Mouse (Mus musculus) kidney, adult 8-10 months (tissue): ENCODE results near the gene Tm6sf1.
A peak's percentile ranks its signal among the peaks of the same experiment; 100 is the strongest.
"Not testable (repeated sequence)": the region's sequence is repeated elsewhere in the genome, so short reads cannot be mapped to it uniquely, and the experiment has no call there.

Experiments
- DNase-seq, 2 experiments: peaks; one replicate each; pipeline ENCODE4 v3.0.0; 2022

The Tm6sf1 gene

DNA sequence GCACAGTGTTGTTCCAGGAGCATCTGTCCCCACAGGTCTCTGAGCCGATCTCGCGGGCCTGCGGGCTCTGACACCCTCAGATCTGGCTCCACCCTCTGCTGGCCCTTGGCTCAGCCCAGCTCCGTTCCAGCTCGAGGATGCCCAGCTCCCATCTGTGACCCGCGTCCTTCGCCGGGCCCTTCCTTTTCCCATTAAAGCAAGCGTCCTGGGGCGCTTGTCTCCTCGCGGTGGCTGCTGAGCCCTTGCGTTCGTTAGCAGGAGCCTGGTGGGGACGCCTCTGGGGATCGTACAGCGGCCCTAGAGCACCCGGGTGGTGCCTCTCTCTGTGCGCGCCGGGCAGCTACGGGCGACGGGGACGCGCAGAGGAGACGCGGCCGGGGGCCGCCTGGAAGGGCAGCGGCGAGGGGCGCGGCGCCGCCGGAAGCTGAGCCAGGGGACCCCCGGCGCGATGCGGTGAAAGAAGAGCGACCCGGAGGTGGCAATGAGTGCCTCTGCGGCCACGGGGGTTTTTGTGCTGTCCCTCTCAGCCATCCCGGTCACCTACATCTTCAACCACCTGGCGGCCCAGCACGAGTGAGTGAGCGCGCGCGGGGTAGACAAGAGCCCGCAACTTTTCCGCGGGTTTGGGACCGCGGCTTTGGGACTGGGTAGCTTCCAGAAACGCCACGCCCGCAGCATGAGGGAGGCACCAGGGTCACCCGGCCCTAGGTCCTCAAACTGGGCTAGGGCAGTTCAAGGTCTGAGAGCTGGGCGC, at the start of gene Tm6sf1:
Gene Tm6sf1 (plus strand): TSS at position 34 of the 754 bp plus-strand sequence.
- no peak for DNase-seq

- no peak for DNase-seq
Measured at GRCm38 (mm10) chr7:81824906-81825305, 33.9 kb upstream of the Tm6sf1 start.

DNA sequence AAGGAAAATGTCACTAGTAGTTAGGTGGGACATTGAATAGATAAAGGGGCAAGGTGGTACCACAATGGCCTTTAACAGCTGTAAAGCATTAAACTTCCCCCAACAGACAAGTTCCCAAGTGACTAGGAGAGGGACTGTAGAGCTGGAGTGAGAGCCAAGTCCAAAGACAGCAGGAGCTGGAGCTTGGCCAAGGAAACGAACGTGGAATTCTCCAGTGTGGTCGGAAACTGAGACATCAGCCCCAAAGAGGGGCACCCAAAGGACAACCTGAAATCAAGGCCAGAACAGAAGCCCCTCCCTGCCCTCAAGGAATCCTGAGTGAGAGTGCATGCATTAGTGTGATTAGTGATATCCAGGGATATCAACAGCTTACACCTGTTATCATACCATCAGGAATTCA, 33.4 kb upstream of the Tm6sf1 start:
- DNase-seq: peak; percentile 8 to 47

DNA sequence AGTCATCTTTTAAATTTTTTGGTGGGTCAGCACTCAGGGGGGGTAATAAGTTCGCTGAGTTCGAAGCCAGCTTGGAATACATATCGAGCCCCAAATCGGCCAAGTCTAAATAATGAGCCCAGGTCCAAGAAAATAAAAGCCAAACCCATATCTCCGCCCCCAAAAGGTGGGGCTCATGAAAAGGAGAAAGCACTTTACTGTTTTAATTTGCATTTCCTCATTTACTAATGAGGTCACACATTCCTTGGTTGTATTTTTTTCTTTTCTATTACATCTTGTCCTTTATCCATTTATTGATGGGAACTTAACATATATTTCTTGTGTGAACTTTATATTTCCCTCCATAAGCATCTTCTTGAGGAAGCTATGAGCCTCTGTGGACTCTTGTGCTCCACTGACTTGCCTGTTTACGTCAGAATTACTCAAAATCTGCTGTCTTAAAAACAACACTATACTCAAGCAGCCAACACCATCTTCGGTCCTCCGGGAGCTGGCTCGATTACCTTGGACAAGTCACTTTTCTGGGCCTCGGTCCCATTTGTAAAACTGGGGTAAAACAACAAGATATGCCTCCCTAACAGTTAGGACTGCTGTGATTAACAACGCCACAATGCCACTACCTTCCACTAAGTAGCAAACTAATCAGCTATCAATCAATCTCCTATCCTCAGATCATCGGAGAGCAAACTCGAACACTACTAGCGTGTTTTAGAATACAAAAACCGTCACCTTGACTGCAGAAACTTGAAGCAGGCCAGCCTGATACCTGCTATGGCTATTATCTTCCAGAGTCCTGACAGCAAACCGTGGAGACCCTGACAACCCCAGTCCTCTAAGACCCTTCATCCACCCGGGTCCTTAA, 30.8 kb upstream of the Tm6sf1 start:
- peak; percentile 16 to 33 for DNase-seq

GRCm38 (mm10) chr7:81828681-81829378, 30.0 kb upstream of the Tm6sf1 start:
- peak; percentile 25 to 32 for DNase-seq

DNA sequence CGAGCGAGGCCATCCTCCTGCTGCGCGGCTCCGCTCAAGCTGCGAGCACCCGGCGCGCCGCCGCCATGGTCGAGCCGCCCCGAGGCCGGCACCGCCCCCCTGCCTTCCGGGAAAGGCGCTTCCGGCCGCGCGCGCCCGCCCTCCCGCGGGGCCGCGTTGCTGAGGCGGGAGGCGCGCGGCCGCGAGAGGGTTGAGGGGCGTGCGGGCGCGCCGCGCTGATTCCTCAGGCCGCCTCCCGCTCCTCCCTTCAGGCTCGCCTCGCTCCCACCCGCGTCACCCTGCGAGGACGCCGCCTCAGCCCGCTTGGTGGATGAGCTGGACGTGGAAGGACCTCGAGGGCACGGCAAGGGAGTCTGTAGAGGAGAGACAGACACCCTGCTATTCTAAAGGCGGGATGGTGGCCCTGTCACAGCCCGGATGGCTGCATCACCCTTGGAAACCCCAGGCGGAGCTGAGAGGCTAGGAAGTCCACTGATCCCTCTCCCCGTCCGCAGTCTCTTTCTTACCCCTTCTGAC, 29.4 kb upstream of the Tm6sf1 start, which contains the start of gene Btbd1:
Gene Btbd1 (minus strand): TSS at position 53 of the 516 bp plus-strand sequence.
- peak; percentile 72 to 76 for DNase-seq

DNA sequence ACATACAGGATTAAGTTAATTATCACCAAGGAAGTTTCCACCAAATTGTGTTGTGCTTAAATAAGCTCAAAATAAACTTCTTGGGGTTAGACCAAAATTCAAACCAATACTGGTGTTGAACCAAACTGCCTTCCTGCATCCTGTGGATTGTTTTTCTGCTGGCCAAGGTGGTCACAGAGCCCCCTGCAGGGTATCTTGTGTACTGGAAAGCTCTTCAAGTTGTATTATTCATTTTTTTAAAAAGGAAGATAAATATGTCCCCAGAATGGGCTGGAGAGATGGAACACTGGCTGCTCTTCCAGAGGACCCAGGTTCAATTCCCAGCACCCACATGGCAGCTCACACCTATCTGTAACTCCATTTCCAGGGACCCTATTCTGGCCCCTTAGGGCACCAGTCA, 24.0 kb upstream of the Tm6sf1 start:
- DNase-seq: no peak

DNA sequence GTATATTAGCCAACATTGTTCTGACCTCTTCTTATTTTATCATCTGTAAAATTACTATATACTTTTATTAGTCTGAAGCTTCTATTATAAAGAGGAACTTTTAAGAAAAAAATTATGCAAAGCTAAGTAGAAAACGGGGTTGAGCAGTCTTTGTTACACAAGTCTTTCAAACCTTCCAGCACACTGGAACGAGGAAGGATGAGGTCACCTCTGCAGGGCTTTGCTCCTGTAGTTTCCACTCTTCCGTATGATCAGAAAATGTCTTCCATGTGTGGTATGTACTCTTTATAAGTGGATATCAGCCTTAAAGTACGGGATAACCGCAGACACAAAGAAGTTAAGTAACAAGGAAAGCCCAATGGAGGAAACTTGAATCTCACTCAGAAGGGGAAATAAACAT, 23.4 kb upstream of the Tm6sf1 start:
- DNase-seq: no peak

- DNase-seq: not testable (repeated sequence)
Measured at GRCm38 (mm10) chr7:81837771-81838170, 21.0 kb upstream of the Tm6sf1 start.

GRCm38 (mm10) chr7:81839746-81840145, 19.1 kb upstream of the Tm6sf1 start:
- DNase-seq: no peak

DNA sequence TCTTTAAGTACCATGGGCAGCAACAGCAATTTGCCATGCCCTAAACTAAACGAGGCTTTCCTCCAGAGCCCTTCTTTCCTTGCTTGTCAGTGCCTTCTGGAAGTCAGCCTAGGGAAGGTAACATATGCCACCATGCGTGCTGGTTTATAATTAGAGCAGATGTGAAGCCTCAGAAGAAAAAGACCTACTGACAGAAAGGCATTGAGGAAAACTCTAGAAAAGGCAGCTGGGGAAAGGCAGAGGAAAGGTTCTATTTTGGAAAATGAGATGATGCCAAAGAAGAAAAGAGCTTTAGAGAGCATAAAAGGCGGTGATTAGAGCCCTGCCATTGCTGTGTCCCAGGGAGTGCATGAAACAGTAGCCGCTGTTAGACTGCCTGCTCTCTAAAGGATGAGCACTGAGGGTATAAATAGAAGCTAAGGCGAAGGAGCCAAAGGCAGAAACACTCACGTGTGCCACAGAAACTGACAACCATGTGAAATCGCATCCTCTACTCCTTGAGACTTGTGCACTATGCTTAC, 18.1 kb upstream of the Tm6sf1 start:
- DNase-seq: no peak

GRCm38 (mm10) chr7:81841439-81841838, 17.4 kb upstream of the Tm6sf1 start:
- DNase-seq: peak; percentile 60 to 62

DNA sequence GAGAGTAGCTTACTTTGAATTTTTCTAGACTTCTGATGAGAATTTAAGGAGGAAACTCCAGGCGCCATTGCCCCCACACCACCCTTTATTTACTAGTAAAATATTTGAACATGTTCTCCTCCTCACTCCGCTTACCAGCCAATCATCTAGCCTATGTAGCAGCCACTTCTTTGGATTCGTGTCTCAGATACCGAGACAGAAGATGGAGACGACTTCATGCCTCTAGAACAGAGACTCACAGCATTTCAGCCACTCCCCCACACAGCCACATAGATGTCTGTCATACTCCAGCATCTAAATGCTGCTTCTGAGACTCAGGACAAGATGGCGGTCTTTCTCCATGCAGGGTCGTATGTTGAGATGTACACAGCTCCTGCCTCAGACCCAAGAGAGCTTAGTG, 16.7 kb upstream of the Tm6sf1 start:
- DNase-seq: no peak

DNA sequence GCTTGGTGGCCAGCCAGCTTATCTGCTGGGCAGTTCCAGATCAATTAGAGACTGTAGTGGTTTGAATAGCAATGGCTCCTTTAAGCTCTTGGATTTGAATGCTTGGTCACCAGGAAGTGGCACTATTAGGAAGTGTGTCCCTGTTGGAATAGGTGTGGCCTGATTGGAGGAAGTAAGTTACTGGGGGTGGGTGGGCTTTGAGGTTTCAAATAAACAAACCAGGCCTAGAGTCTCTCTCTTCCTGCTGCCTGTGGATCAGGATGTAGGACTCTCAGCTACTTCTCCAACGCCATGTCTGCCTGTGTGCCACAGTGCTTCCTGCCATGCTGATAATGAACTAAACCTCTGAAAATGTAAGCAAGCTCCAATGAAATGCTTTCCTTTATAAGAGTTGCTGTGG, 15.8 kb upstream of the Tm6sf1 start:
- DNase-seq: no peak

DNA sequence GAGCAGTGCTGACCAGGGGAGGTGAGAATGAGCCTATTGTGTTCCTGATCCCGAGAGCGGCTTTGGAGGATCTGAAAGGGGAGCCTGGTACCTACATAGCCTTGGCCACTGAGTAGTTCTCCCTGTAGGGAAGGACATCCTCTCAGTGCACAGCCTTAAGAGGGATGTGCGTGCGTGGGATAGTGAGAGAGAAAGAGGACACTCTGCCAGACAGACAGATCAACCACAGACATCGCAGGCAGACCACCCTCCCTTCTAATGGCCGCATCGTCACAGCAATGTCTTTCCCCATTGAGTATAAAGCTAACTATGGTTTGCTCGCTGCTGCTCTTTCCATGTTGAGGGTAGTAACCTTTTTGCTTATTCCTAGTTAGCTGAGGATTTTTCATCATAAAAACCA, 14.9 kb upstream of the Tm6sf1 start:
- DNase-seq: no peak

DNA sequence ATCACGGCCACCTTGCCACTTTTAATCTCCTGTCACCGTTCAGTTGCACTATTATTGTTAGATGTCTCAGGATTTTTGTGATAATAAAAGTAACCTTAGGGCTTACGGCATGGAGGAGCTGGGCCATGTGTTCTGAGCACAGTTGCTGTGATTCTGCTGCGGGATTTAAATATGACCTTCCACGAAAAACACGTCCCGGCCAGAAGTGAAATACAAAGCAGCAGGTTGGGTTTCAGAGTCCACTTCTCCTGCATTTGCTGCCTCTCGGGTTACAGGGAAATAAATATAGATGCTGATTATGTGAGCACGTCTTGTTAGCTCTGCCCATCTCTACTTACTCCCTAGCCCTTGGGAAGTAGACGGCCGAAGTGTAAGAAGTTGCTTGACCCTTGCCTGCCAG, 14.0 kb upstream of the Tm6sf1 start:
- no peak for DNase-seq

DNA sequence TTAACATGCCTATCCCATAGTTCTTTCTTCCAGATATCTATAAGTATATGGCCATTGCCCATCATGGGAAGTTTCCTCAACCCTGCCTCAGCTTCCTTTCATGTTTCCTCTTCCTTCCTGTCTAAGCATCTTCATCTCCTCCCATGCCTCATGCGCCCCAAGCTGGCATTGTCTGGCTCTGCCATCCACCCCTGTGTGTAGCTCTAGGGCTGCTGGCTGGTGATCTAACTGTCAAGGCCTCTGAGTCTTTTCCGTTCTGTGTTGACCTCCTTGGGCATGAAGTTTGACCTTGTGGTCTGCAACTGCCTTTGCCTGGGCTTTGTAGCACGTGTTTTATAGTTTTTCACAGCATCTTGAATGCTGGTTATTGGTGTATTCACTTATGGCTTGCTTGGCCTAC, 13.5 kb upstream of the Tm6sf1 start:
- DNase-seq: no peak

GRCm38 (mm10) chr7:81846008-81846407, 12.8 kb upstream of the Tm6sf1 start:
- no peak for DNase-seq

DNA sequence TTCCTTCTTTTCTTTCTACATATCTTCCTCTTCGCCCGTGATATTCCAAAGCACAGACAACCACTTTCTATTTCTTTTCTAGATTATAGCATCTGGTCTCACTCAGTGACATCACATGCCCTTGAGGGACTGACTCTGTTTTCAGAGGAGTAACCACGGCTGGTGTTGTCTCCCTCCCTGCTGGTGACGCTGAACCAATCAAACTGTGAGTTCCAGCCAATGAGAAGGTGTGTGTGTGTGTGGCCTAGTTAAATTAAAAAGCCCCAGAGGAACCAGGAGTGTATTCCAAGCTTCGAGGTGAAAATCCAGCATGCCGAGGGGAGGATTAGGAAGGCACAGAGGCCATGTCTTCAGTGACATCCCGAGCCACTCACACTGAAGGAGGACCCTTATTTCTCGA, 11.8 kb upstream of the Tm6sf1 start:
- no peak for DNase-seq

DNA sequence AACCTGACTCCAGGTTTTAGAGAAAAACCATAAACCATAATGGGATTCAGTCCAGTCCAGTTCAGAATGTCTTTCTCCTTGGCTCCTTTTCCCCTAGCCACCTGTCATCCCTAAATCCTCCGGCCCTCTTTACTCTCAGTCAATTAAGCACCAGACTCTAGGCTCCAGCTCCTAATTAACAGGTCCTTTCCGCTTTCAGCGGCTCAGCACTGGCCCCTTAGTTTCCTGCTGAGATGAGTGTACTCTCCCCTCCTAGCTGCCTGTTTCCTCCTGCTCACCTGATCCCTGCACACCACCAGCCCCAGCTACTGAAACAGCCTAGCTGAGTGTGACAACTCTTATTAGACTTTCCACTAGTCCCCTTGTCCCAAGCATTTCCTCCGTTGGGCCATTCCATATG, 11.0 kb upstream of the Tm6sf1 start:
- DNase-seq: no peak

GRCm38 (mm10) chr7:81849214-81849613, 9.6 kb upstream of the Tm6sf1 start:
- DNase-seq: no peak

- DNase-seq: no peak
Measured at GRCm38 (mm10) chr7:81849633-81850032, 9.2 kb upstream of the Tm6sf1 start.

- DNase-seq: no peak
Measured at GRCm38 (mm10) chr7:81850171-81850570, 8.6 kb upstream of the Tm6sf1 start.
